Mouse (Mus musculus) kidney, postnatal 25 days (tissue): ENCODE results near the gene Zdhhc21.

Source experiments
- DNase-seq, 2 experiments: peaks; one replicate each; pipeline ENCODE4 v3.0.0; 2021; ENCODE audit warnings: mixed read lengths in 2 of 2

The Zdhhc21 gene

GRCm38 (mm10) chr4:82859131-82860125 is at the start of gene Zdhhc21:
TSS of gene Zdhhc21 (minus strand) at chr4:82859958.
- peak; percentile 79 to 91 for DNase-seq

- no peak for DNase-seq
These were observed 35.5 kb upstream of the Zdhhc21 start for GRCm38 (mm10) chr4:82895227-82895626.

- DNase-seq = no peak
These were observed 32.5 kb upstream of the Zdhhc21 start for GRCm38 (mm10) chr4:82892247-82892646.

DNA sequence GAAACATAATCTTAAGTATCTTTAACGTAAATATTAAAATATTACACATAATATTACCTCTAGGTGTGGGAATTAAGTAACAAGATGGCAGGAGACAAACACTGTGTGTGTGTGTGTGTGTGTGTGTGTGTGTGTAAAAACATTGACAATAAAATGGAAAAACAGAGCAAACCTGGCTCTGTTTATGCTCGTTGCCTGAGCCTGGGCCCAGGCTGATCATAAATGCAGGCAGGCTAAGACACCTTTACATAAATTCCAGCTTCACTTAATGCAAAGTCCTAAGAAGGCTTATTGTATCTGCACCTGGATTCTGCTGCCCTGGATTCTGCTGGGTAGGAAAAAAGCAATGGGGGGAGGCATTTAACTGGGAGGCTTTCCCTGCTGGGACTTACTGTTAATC is 31.8 kb upstream of the Zdhhc21 start:
- DNase-seq = no peak

DNA sequence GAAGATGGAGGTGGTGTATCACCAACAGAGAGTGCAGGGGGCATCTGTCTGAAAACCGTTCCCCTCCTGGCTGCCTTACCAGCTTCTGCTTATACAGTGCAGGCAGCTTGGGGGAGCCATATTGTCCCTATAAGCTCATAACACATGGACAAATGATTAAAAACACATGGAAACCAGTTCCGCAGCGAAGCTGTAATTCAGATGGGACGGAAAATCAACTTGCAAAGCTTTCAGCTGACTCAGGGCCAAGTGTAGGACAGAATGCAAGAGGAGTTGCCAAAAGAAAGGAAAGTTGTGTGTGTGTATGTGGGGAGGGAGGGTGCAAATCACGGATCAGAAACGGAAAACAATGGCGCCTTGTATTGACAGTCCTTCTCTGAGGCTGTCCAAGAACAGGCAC is 31.3 kb upstream of the Zdhhc21 start:
- no peak for DNase-seq

DNA sequence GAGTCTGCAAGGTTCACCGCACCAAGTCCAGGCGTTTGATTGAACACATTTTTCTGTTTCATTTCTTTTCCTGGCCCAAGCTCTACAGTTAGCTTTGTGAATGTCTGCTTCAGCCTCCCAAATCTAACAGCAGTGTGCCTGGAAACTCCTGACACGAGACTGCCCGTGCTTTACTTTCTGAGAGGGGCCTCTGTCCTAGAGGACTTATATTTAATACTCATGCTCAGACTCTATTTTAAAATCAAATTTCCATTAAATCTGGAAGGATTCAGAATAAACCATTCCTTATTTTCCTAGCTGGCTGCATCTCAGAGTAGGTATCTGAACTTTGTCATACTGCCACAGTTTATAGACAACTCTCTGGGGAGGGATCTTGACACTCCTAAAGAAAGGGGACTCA is 30.8 kb upstream of the Zdhhc21 start:
- no peak for DNase-seq

- no peak for DNase-seq
These were observed 26.4 kb upstream of the Zdhhc21 start for GRCm38 (mm10) chr4:82886148-82886547.

DNA sequence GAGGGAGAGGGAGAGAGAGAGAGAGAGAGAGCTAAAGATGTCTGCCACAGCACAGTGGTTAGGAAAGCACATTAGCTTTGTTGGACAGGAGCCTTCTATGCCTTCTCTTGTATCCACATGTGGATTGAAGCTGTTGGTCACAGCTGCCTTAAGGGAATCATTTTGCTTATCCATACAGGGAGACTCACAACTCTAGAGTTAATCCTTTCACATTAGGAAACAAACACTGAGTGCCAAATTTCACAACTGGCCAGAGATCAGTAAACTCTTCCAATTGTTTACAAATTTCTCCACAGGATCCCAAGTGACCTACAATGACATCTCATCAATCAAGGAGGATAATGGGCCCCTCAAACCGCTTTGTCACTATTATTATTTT is 25.8 kb upstream of the Zdhhc21 start:
- no peak for DNase-seq

GRCm38 (mm10) chr4:82884636-82885534 is 25.1 kb upstream of the Zdhhc21 start, which contains the start of gene Cer1:
TSS of gene Cer1 (minus strand) at chr4:82885148.
- no peak for DNase-seq

GRCm38 (mm10) chr4:82882500-82882899 is 22.7 kb upstream of the Zdhhc21 start:
- no peak for DNase-seq

DNA sequence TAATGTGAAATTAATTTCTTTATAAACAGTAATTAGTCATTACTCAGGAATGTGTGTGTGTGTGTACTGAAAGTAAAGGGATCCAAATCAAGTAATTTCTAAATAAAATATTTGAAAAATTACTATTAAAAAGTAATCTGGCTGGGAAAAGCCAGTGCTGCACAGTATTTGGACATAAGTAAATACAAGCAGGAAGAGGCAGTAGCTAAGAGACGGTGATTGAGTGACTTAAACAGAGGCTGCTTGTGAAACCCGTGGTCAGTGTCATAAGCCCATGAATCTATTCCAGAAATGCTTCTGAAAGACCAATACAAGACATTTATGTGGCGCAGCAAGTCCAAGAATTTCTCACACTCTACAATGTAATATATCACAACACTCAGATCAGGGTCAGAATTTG is 21.6 kb upstream of the Zdhhc21 start:
- no peak for DNase-seq

DNA sequence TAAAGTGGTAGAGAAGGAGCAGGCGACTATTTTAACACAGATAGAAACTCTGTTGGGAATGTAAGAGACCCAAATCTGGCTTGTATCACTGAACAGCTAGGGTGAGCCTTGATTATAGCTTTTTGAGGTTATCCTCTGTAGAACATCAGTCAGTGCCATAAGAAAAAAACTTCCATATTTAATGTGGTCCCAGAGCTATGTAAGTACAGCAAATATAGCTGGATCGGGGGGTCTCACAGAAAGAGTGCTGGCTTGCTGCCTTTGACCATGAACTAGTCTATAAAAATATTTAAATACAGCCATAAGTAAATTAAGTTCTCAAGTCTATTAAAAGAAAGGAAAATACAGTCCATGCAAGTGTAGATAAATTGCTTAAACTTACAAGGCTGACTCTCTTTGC is 20.5 kb upstream of the Zdhhc21 start:
- no peak for DNase-seq

GRCm38 (mm10) chr4:82879152-82879551 is 19.4 kb upstream of the Zdhhc21 start:
- DNase-seq = no peak

DNA sequence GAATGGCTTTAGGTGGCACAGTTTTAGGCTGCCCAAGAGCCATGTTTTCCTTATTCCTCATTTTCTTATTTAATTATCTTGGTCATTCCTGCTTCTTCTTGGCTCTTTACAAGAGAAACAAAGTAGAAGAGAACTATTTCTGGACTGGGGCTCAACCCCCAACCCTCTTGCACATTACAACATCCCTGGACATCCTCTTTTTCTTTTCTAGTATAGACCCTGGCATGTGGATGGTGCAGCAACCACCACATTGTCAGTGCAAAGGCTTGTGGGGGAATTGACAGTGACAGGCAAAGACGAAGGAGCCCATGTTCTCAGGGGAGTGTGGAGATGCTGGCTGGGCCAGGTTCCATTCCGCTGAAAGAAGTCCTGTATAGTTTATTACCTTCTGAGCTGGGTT is 16.9 kb upstream of the Zdhhc21 start:
- no peak for DNase-seq

DNA sequence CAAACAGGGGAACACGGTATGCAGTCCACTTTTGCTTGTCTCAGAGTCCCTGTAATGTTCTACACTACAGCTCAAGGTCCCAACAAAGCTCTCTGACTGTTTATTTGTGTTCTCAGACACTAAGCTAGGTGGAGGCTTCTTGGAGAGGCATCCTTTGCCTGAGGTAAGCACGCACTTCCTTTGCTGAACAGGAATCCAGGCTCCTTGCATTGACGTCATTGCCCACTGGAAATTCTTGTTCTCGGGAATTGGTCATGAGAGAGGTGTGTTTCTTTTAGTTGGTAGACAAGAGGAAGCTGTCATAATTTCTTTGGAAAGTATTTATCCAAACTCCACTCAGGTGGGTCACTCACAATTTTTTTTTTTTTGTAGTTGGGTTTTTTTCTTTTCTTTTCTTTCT is 15.8 kb upstream of the Zdhhc21 start:
- DNase-seq = no peak

DNA sequence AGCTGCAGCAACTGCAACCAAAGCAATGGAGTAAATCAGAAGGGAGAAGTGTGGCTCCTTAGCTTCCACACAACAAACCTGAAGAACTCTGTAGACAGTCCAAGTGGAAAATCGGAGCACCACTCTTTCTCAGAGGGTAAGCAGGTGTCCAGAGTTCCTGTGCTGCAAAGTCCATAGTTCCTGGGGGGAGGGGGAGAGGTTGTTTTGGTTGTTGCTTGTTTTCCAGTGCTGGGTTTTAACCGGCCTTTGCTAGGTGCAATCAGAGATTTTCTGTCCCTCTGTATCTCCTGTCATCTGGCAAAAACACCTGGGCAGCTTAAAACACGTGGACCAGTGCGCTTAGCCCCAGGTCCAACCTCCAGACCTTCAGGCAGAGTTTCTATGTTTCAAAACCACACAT is 15.0 kb upstream of the Zdhhc21 start:
- DNase-seq = peak in 1 of 2 experiments; percentile 21

DNA sequence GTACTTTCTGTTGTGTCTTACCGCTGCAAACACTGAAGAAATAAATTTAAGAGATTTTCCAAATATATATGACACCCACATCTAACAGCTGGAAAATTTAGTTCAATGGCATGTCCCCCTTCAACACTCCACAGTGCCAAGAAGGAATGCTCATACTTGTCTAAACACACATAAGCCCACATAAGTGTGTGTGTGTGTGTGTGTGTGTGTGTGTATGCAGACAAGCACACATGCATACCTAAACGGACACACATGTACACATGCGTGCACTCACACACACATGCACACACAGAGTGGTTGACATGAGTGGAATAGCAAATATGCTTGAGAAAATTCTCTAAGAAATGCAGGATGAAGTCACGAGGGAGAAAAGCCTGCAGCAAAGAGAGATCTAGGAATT is 12.8 kb upstream of the Zdhhc21 start:
- DNase-seq = no peak

- DNase-seq = no peak
These were observed 12.4 kb upstream of the Zdhhc21 start for GRCm38 (mm10) chr4:82872121-82872520.

DNA sequence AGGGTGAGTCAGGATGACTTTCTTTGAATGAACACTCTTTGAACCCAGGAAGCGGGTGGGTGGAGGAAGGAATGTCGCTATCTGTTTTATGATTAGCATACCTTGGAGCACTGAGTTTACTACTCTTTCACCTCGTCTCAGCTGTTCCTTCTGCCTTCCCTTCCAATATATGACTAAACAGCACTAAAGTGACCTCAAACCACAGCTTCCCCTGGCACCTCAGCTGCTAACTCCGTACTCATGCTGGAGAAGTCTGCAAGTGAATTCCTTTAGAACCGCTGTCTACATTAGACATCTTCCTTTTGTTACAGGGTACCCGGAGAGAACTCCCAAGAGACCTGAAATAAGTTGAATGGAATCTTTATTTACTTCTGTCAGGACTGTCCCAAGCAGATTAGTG is 11.2 kb upstream of the Zdhhc21 start:
- DNase-seq = no peak

DNA sequence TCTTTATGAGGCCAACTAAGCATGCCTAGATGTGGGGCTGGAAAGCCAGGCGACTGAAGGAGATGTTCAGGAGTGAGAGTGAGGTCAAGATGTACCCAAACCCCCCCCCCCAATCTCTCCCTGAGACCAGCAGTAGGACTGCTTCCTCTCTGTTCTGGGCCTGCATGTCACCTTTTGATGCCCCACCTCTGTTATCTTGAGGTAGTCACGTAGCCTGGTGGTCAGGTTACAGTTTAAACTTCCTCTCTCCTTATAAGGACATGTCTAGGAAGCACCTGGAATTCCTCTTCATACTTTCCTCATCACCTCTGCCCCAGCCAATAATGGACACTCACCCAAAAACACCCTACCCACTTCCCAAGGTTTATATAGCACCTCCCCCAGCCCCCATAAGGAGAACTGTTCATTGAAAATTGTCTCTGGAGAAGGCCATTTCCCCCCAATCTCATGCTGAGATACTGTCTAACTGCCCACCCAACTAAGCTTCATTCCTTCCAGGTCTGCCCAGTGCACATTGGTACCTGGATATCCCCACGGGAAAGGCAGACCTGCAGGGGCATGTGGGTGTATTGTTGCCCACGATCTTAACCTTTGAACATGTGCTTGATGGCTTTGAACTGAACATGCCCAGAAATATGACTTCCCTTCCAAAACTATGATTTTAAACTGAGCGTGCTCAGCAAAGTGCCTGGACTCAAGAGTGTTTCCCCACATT is 8.1 kb upstream of the Zdhhc21 start:
- no peak for DNase-seq

DNA sequence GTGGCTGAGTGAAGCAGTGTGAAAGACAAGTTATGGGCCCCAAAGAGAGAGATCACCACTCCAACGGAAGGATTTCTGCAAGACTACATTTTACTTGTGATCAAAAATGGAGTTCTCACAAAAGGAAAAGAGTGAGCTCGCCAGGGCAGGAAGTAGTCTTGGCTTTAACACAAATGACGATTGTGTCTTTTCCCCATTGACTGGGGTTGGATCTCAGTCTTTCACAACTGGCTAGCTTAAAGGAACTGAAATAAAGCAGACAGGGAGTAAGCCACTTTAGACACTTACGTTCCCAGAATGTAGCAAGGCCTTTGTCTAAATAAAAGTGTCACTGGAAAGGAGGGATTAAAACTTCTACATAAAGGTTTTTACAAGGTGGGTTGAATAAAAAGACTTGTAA is 7.4 kb upstream of the Zdhhc21 start:
- no peak for DNase-seq

GRCm38 (mm10) chr4:82864974-82865699 is 5.4 kb upstream of the Zdhhc21 start:
- no peak for DNase-seq
